Mouse (Mus musculus) ES-Bruce4 (cell line): ENCODE measurements around the gene Nomo1.

Experiments used
- CTCF ChIP-seq: IDR thresholded peaks from one replicate; pipeline ENCODE4 v1.8.1; 2011; ENCODE audit warnings: low read depth, low read length
- POLR2A ChIP-seq: IDR thresholded peaks from one replicate; pipeline ENCODE4 v1.8.1; 2011; ENCODE audit warnings: low read length; ENCODE audit not compliant: insufficient read depth

DNA sequence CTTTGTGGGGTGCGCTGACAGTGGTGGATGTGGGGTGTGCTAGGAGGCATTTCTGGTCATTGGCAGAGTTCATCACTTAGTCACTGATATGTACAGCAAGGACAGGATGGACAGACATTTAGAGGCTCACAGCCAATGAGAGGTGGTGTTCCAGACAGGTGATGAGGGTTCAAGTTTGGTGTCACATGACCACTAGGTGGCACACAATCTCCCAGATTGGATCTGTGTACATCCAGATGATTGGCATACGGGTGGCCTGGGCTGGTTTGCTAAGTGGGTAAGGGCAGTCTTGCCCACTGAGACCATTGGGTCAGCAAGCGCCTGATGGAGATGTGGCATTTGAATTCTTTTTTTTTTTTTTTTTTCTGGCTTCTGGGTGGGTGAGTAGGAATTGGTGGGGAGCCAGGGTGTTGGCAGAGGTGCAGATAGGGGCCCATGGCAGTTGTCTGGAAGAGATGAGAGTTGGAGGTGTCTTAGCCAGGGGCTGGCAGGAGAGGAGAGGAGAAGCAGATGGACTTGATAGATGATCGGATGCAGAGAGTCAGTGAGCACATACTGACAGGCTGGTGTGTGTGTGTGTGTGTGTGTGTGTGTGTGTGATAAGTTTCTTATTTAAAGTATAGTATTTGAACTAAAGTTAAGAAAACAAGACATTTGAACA lies 18.8 kb downstream of the Nomo1 start:
- TF ChIP-seq POLR2A, result no peak
- TF ChIP-seq CTCF, result peak; percentile 23
